Mouse (Mus musculus) heart, embryonic 12.5 days (tissue): Measurements from ENCODE around the gene Pycr1. TPM values are rescaled to one million over a fixed set of nuclear protein-coding genes. Genes with fewer than 3 reads are reported as not detected.
A peak's percentile ranks its signal among the peaks of the same experiment; 100 is the strongest.

Source experiments
- ATAC-seq: fragments of 200-750 bp; cut with Nextera tagmentation; 2 replicates; pipeline ENCODE4 v1.8.0; 2017; ENCODE audit warnings: moderate TSS enrichment, moderate library complexity; ENCODE audit not compliant: insufficient number of reproducible peaks, low FRiP score
- H3K27ac ChIP-seq: fragments of 300-500 bp; sonication (generic); 2 replicates; pipeline ENCODE4 v1.5.1; 2016; ENCODE audit warnings: mild to moderate bottlenecking, moderate library complexity; ENCODE audit not compliant: poor library complexity, severe bottlenecking
- H3K27me3 ChIP-seq: fragments of 300-500 bp; sonication (generic); replicated peaks from 2 replicates; pipeline ENCODE4 v1.6.1; 2016; ENCODE audit warnings: mild to moderate bottlenecking, moderate library complexity
- H3K36me3 ChIP-seq: fragments of 300-500 bp; sonication (generic); 2 replicates; pipeline ENCODE4 v1.6.1; 2016; ENCODE audit warnings: mild to moderate bottlenecking, moderate library complexity
- H3K4me1 ChIP-seq: fragments of 300-500 bp; sonication (generic); replicated peaks from 2 replicates; pipeline ENCODE4 v1.6.1; 2016; ENCODE audit warnings: mild to moderate bottlenecking
- H3K4me2 ChIP-seq: fragments of 300-500 bp; sonication (generic); 2 replicates; pipeline ENCODE4 v1.6.1; 2016; ENCODE audit warnings: mild to moderate bottlenecking, moderate library complexity
- H3K4me3 ChIP-seq: fragments of 300-500 bp; sonication (generic); 2 replicates; pipeline ENCODE4 v1.5.1; 2016; ENCODE audit warnings: mild to moderate bottlenecking
- H3K9ac ChIP-seq: fragments of 300-500 bp; sonication (generic); 2 replicates; pipeline ENCODE4 v1.6.1; 2016; ENCODE audit warnings: mild to moderate bottlenecking, moderate library complexity
- H3K9me3 ChIP-seq: fragments of 300-500 bp; sonication (generic); replicated peaks from 2 replicates; pipeline ENCODE4 v1.6.1; 2016; ENCODE audit warnings: mild to moderate bottlenecking, moderate library complexity
- WGBS: fragments of 180-500 bp; shearing (Covaris S2); methylation state at CpG from one replicate; pipeline ENCODE4 v1.1.7; 2016; 5-methylcytosine and 5-hydroxymethylcytosine counted together
- polyA plus RNA-seq: library from polyadenylated mRNA; unstranded; fragments of >200 nt; fragmentation: Nextera tagmentation; extraction: Ambion mirVana; gene quantifications from 2 replicates; pipeline ENCODE4 v1.2.1, GENCODE M21; 2016

Gene Pycr1
- polyA plus RNA-seq, 1 experiment from 2014 or later, result 23.9 TPM

- Histone ChIP-seq H3K9me3 (no peaks in the 10 kb centered on the region), H3K9ac (peak overlapping the region; percentile 85), H3K36me3 (peaks cover 9% of the 10 kb centered on the region), H3K4me3 (peak overlapping the region; percentile 86), H3K4me1 (peaks cover 42% of the 10 kb centered on the region), H3K4me2 (peak overlapping the region; percentile 86), H3K27ac (peak overlapping the region; percentile 91), H3K27me3 (no peaks in the 10 kb centered on the region)
- peak; percentile 81 for ATAC-seq
- WGBS, result under 1% methylated on average over 116 of the region's 116 CpGs
These were observed 10.7 kb downstream of the Pycr1 start for GRCm38 (mm10) chr11:120632559-120633519.

GRCm38 (mm10) chr11:120631726-120632448 lies 11.7 kb downstream of the Pycr1 start:
- WGBS, result 51% methylated on average over 4 of the region's 4 CpGs
- H3K27ac ChIP-seq, result peak overlapping the region; percentile 91
- H3K36me3 ChIP-seq, result peaks cover 19% of the 10 kb centered on the region
- H3K4me3 ChIP-seq, result peak overlapping the region; percentile 86
- H3K4me2 ChIP-seq, result peak overlapping the region; percentile 86
- no peaks in the 10 kb centered on the region for H3K9me3 ChIP-seq
- H3K4me1 ChIP-seq, result peaks cover 44% of the 10 kb centered on the region
- ATAC-seq, result no peak
- H3K9ac ChIP-seq, result peak overlapping the region; percentile 85
- H3K27me3 ChIP-seq, result no peaks in the 10 kb centered on the region

GRCm38 (mm10) chr11:120630881-120631725 lies 12.5 kb downstream of the Pycr1 start:
- peak overlapping the region; percentile 91 for H3K27ac ChIP-seq
- peaks cover 48% of the 10 kb centered on the region for H3K4me1 ChIP-seq
- ATAC-seq, result no peak
- peaks cover 24% of the 10 kb centered on the region for H3K36me3 ChIP-seq
- H3K27me3 ChIP-seq, result no peaks in the 10 kb centered on the region
- no peaks in the 10 kb centered on the region for H3K9me3 ChIP-seq
- H3K4me2 ChIP-seq, result peak overlapping the region; percentile 86
- 27% methylated on average over 7 of the region's 7 CpGs for WGBS
- H3K9ac ChIP-seq, result peak overlapping the region; percentile 85
- H3K4me3 ChIP-seq, result peak overlapping the region; percentile 86

GRCm38 (mm10) chr11:120630401-120630871 lies 13.1 kb downstream of the Pycr1 start:
- H3K27ac ChIP-seq, result peak overlapping the region; percentile 91
- H3K9me3 ChIP-seq, result no peaks in the 10 kb centered on the region
- H3K27me3 ChIP-seq, result no peaks in the 10 kb centered on the region
- peaks cover 55% of the 10 kb centered on the region for H3K4me1 ChIP-seq
- peak overlapping the region; percentile 85 for H3K9ac ChIP-seq
- peak overlapping the region; percentile 86 for H3K4me3 ChIP-seq
- no peak for ATAC-seq
- H3K4me2 ChIP-seq, result peak overlapping the region; percentile 86
- WGBS, result 46% methylated on average over 5 of the region's 5 CpGs
- peaks cover 24% of the 10 kb centered on the region for H3K36me3 ChIP-seq

GRCm38 (mm10) chr11:120629911-120630310 lies 13.7 kb downstream of the Pycr1 start:
- peak overlapping the region; percentile 91 for H3K27ac ChIP-seq
- H3K4me1 ChIP-seq, result peaks cover 59% of the 10 kb centered on the region
- 10% methylated on average over 7 of the region's 7 CpGs for WGBS

GRCm38 (mm10) chr11:120629341-120629730 lies 14.2 kb downstream of the Pycr1 start:
- Histone ChIP-seq H3K9me3 (no peaks in the 10 kb centered on the region), H3K27me3 (no peaks in the 10 kb centered on the region), H3K4me1 (peaks cover 58% of the 10 kb centered on the region), H3K36me3 (peaks cover 24% of the 10 kb centered on the region), H3K4me2 (peak overlapping the region; percentile 86), H3K9ac (peak overlapping the region; percentile 85; the same call in 1 of the 2 replicates), H3K27ac (peak overlapping the region; percentile 91), H3K4me3 (peak overlapping the region; percentile 86)
- no peak for ATAC-seq
- 79% methylated on average over 23 of the region's 23 CpGs for WGBS

More at GRCm38 (mm10) chr11:120629911-120630310, 13.7 kb downstream of the Pycr1 start:
- Histone ChIP-seq H3K27me3 (no peaks in the 10 kb centered on the region), H3K4me2 (peak overlapping the region; percentile 86), H3K9ac (peak overlapping the region; percentile 85), H3K36me3 (peaks cover 24% of the 10 kb centered on the region), H3K9me3 (no peaks in the 10 kb centered on the region), H3K4me3 (peak overlapping the region; percentile 86)
- ATAC-seq, result peak; percentile 63

GRCm38 (mm10) chr11:120628601-120629340 lies 14.8 kb downstream of the Pycr1 start:
- Histone ChIP-seq H3K36me3 (peaks cover 24% of the 10 kb centered on the region), H3K9me3 (no peaks in the 10 kb centered on the region), H3K27me3 (no peaks in the 10 kb centered on the region), H3K27ac (no peak overlapping the region), H3K4me1 (peaks cover 58% of the 10 kb centered on the region), H3K4me2 (peak overlapping the region; percentile 86), H3K9ac (no peak overlapping the region; the same call in 1 of the 2 replicates), H3K4me3 (peak overlapping the region; percentile 86; the same call in 1 of the 2 replicates)
- ATAC-seq, result no peak
- WGBS, result 94% methylated on average over 23 of the region's 23 CpGs

- Histone ChIP-seq H3K4me2 (no peak overlapping the region), H3K27ac (no peak overlapping the region), H3K27me3 (no peaks in the 10 kb centered on the region), H3K36me3 (peaks cover 27% of the 10 kb centered on the region), H3K9me3 (no peaks in the 10 kb centered on the region), H3K4me1 (peaks cover 59% of the 10 kb centered on the region), H3K9ac (no peak overlapping the region; the same call in 1 of the 2 replicates), H3K4me3 (no peak overlapping the region)
- 87% methylated on average over 22 of the region's 22 CpGs for WGBS
- no peak for ATAC-seq
These were observed 15.9 kb downstream of the Pycr1 start for GRCm38 (mm10) chr11:120627468-120628300.

- Histone ChIP-seq H3K9ac (no peak overlapping the region), H3K27me3 (no peaks in the 10 kb centered on the region), H3K9me3 (no peaks in the 10 kb centered on the region), H3K36me3 (peaks cover 35% of the 10 kb centered on the region), H3K4me3 (no peak overlapping the region), H3K27ac (no peak overlapping the region), H3K4me1 (peaks cover 54% of the 10 kb centered on the region), H3K4me2 (no peak overlapping the region)
- WGBS, result 88% methylated on average over 11 of the region's 11 CpGs
- ATAC-seq, result no peak
These were observed 16.6 kb downstream of the Pycr1 start for GRCm38 (mm10) chr11:120626785-120627467.
